Mouse (Mus musculus) granulocyte monocyte progenitor cell, adult 5-6 weeks (primary cell): Measurements from ENCODE around the gene Casc1. TPM values are rescaled to one million over a fixed set of nuclear protein-coding genes. Genes with fewer than 3 reads are reported as not detected.
A peak's percentile ranks its signal among the peaks of the same experiment; 100 is the strongest.

Experiments
- ATAC-seq: replicated peaks from 2 replicates; pipeline ENCODE4 v1.8.0; 2016; ENCODE audit warnings: mild to moderate bottlenecking, moderate TSS enrichment, inconsistent platforms; ENCODE audit not compliant: poor library complexity, severe bottlenecking
- total RNA-seq, 2 experiments: library from RNA; stranded (forward) in 1 of 2; stranded (reverse) in 1 of 2; fragments of 200-712, 200-1000 nt in 1 of 2; fragments of >200 nt in 1 of 2; fragmentation: Nextera tagmentation in 1 of 2; gene quantifications; 2 replicates each; pipeline ENCODE4 v1.2.3; 2014 to 2017

The Casc1 gene
- total RNA-seq, 2 experiments from 2014 or later: not detected

GRCm38 (mm10) chr6:145205142-145205541 lies 5.7 kb downstream of the Casc1 start:
- no peak for ATAC-seq

DNA sequence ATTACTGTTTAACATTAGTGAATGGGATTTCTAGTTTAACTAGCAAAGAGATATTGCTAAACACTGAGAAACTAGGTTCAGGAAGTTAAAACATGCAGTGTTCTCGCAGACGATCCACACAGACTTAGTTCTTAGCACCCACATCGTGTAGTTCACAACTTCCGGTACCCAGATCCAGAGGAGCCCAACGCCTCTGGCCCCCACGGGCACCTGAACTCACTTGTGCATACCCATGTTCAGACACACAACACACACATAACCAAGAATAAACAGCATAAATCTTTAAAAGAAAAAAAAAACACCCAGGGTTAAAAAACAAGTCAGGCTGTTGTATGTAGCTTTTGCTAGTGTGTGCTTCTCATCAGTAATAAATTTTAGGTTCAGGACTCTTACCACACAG lies 6.4 kb downstream of the Casc1 start:
- no peak for ATAC-seq

DNA sequence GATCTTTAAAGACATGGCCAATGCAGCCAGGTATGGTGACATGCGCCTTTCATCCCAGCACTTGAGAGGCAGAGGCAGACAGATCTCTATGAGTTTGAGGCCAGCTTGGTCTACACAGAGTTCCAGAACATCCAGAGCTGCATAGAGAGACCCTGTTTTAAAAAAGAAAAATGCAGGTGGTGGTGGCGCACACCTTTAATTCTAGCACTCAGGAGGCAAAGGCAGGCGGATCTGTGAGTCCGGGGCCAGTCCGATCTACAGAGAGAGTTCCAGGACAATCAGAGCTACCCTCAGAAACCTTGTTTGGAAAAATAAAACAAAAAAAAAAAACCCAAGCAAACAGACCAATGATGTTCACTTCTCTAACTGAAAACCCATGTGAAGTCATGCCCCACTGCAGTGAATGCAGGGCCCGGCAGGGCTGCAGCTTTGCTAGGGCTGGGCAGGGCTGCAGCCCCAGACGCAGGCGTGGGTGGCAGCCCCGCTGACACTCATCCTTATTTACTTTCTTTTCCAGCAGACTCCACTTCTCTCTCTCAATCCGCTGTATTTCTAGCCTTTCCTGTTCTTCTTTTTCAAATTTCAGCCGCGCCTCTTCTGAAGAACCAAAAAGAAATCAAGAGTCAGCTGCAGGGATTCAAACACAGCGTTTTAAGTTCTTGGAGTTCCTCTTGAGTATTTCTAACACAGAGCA lies 8.2 kb downstream of the Casc1 start:
- no peak for ATAC-seq

- ATAC-seq: no peak
Measured at GRCm38 (mm10) chr6:145197949-145198686, 12.7 kb downstream of the Casc1 start.

DNA sequence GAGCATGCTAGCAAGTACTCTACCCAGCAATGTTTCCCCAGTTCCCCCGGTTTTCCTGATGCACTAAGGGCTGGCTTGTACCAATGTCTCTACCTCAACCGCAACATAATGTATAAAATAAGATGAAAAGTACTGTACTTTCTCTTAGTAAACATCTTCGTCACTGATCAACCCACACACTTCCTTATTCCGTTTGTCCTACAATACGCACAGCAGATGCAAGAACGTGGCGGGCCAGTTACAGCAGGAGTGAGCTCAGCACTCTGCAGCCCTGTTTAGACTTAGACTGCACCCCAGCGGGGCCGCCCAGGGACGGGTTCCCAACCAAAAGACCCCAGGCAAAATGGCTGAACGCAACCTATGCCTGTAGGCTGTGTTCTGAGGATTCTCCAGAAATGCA lies 17.4 kb downstream of the Casc1 start:
- peak; percentile 92 for ATAC-seq

DNA sequence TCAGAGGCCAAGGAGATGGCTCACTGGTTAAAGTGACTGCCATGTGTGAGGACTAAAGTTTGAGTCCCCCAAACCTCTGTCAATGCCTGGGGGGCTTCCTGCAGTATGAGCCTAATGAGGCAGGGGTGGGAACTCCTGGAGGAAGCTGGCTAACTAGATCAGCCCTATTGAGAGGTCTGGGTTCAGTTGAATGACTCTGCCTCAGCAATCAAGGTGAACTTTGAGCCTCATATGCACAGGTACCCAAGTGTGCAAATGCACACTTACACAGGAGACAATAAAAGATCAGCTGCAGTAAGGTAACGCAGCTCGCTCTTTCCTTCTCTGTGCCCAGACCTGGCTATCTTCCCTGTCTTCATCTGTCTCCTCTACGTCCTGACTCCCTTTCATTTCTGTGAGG lies 17.8 kb downstream of the Casc1 start:
- ATAC-seq: no peak

DNA sequence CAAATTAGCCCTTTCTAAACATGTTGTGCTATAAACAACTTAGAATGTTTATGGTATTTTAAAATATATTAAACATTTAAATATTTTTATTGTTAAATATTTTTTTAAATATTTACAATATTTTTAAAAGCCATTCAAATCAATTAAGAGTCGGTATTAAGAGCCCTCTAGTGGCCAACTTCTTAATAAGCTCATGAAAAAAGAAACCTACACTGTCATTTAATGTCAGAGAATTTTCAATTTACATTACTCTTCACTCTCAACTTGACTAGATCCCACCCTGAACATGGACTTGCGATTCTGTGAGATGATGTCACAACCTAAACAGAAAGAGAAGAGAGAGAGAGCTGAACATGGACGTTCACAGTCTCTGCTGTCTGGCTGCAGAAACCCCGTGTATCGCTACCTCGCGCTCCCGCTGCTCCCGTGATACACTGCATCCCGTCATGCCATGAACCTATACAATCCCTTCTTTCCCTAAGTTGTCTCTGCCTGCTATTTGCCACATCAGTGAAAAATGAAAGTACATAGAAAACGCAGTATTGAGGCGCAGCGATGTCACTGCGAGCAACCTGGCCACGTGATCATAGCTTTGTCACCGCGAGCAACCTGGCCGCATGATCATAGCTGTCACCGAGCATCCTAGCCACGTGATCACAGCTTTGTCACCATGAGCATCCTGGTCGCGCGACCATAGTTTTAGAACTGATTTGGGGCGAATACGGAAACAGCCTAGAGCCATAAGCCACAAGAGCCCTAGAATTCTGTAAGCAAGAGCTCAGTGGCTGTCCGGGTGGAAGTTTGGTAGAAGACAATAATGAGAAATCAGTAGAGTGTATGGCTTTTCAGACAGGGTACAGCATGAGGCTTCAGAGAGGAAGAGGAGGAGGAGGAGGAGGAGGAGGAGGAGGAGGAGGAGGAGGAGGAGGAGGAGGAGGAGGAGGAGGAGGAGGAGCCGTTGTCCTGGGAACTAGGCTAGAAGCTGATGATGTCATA lies 23.4 kb downstream of the Casc1 start:
- peak; percentile 65 for ATAC-seq

GRCm38 (mm10) chr6:145186096-145186495 lies 24.7 kb downstream of the Casc1 start:
- ATAC-seq: no peak

GRCm38 (mm10) chr6:145182044-145182443 lies 28.8 kb downstream of the Casc1 start:
- no peak for ATAC-seq

DNA sequence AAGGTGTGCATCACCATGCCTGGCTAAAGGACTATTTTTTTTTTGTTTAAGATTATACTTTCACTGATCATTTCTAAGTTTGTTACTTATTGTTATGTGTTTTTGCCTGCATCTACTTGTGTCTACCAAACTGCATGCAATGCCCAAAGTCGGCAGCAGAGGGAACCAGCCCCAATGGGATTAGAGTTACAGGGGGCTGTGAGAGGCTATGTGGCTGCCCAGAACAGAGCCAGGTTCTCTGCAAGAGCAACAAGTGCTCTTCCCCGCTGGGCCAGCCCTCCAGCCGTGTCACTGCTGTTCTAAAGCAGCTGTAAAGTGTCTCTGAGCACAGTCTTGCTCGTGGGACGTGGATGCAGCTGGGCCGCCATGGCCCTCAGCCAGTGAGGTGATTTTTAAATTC lies 31.1 kb downstream of the Casc1 start:
- ATAC-seq: peak; percentile 85

GRCm38 (mm10) chr6:145176474-145176873 lies 34.3 kb downstream of the Casc1 start:
- no peak for ATAC-seq

DNA sequence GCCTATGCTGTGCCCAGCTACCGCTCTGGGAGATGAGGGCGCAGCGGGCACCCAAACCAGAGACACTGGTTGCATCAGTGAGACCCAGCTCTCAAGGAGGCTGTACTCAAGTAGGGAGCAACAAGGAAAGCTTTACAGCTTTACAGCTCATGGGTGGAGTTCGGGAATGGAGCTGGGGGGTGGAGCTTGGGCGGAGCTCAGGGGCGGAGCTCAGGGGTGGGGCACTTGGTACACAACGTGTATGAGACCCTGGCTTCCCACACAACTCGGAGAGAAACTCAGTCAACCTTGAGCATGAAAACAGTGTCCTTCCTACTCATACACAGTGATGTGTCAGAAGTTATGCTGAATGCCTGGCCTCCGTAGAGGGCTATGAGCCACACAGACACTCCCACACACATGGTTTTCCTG lies 35.2 kb downstream of the Casc1 start:
- ATAC-seq: no peak

DNA sequence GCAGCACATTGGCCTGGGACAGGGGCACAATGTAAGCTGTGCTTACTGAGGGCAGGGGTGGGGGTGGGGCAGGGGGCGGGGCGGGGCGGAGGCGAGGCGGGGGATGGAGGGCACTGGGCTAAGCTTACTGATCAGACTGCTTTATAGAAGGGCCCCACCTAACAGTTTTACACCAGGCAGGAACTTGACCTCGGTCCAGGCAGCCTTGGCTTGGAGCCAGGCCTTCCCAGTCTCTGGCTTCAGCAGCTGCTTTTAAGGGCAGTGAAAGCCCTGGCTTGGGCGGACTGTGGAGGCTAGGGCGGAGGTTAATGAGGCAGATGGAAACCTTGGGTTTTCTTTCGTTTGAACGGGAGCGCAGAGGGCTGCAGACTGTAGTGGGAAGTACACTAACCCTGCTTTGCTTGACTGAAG lies 37.0 kb downstream of the Casc1 start:
- no peak for ATAC-seq

DNA sequence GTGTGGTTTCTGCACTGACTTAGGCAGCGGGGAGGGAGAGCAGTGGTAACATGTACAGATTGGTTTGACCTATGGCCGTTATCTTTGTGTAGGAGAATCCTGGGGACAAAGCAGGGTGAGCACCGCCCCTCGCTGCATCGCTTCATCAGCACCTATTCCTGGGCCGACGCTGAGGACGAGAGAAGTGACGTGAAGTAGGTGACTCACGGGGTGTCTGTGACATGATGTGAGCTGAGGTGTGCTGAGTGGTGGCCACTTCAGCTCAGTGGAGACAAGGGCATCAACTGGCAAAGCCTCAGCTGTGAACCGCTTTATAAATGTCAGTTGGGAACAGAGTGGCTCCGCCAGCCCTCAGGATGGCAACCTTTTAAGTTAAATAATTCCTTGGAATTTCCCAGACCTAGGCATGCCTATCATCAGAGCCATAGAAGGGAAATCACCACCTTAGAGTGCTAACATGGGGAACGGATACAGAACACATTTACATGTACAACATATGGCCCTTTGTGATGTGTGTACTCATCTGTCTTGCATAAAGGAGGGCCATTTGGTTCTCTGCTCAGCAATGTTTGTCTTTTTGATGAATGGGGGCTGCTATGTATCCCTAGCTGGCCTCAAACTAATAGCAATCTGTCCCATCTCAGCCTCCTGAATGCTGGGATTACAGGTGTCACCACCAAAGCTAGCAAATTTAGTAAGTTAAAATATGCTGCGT lies 38.8 kb downstream of the Casc1 start:
- no peak for ATAC-seq

DNA sequence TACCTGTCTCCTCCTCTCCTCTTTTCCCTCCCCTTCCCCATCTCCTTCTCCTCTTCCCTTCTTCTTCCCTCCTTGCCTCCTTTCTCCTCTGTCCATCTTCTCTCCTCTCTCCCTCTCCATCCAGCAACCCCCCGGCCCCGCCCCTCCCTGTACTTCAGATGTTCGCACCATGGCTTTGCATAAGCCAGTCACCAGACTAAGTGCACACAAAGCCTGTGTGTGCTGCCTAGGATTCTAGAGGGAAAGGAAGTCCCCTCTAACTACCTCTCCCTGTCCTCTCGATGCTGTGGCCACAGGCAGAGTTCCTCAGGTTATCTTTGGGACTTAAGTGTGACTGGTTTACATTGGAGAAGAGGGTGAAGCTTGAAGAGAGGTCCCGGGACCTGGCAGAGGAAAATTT lies 50.2 kb downstream of the Casc1 start:
- ATAC-seq: no peak

DNA sequence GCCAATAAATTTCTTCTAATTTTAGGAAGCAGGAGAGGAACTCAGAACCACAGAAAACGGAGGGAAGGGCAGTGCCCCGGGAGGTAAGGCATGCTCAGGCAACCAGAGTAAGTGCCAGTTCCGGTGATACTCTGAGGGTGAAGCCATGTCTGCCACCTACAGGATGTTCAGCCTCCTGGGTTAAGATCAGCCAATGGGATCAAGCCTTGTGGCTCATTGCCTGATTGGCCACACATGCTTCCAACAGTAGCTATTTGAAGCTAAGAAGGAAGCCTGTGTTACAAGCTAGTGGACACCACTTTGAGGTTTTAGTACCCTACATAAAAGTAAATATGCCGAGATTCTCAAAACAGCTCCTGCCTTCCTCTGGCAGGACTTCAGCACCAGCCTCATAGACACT lies 52.2 kb downstream of the Casc1 start:
- ATAC-seq: no peak

GRCm38 (mm10) chr6:145149054-145149453 lies 61.8 kb downstream of the Casc1 start:
- peak; percentile 99 for ATAC-seq

GRCm38 (mm10) chr6:145147716-145148115 lies 63.1 kb downstream of the Casc1 start:
- ATAC-seq: no peak

DNA sequence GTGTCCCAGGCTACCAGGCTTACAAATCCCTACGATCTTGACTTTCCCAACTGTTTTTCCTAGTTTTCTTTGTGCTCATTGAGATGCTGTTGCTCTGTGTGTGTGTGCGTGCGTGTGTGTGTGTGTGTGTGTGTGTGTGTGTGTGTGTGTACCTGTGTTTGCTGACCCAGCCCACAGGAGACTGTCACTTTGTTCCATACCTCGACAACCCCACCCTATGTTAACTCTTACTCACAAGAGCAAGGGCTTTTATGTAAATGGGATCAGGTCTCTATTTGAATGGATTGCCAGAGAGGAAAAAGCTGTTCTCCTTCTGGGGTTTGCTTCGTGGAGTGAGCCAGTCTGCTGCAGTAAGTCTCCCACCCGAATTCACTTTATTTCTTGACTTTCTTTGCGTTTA lies 65.6 kb downstream of the Casc1 start:
- ATAC-seq: no peak

GRCm38 (mm10) chr6:145141827-145142226 lies 69.0 kb downstream of the Casc1 start:
- ATAC-seq: no peak
